Mouse (Mus musculus): ENCODE measurements around the gene Cdkal1. TPM values are rescaled to one million over a fixed set of nuclear protein-coding genes. Genes with fewer than 3 reads are reported as not detected.

Gene Cdkal1
- polyA plus RNA-seq, 1 experiment from 2014 or later: 25.9 TPM

DNA sequence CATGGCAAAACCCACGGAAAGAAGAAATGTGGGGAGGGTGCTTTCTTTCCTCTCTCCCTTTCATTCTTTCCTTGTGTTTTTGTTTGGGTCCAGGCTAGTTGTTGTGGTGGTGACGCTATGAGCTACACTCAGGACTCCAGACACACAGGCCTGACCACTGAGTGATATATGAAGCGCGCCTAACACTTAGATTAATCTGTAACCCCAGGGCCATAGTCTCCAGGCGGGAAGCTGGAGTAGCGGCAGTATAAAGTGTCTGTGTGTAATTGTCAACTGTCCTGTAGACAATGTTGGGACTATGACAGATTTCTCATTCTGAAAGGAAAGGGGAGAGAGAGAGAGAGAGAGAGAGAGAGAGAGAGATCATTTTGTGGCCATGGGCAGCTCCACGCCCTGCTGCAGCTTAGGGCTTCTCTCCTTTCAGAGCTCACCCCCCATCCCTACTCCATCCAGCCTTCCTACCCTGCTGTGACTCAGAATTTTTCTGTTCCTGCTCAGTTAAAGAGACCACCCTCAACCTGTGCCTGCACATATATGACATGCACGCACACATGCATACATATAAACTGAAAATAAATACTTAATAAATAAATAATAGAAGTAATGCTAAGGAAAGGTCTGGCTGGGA lies 79.8 kb downstream of the Cdkal1 start:
- peaks cover 18% of the 10 kb centered on the region for H3K4me1 ChIP-seq
- no peak overlapping the region for H3K4me3 ChIP-seq
- WGBS: 80% methylated on average over 8 of the region's 8 CpGs
- no peaks in the 10 kb centered on the region for H3K27me3 ChIP-seq (ENCODE audit: insufficient read depth, poor library complexity, severe bottlenecking)
- no peaks in the 10 kb centered on the region for H3K36me3 ChIP-seq
- H3K27ac ChIP-seq: no peak overlapping the region
- no peaks in the 10 kb centered on the region for H3K9me3 ChIP-seq
- DNase-seq (ENCODE audit: low spot score): no peak

GRCm38 (mm10) chr13:29773563-29773962 lies 81.9 kb downstream of the Cdkal1 start:
- H3K27me3 ChIP-seq (ENCODE audit: insufficient read depth, poor library complexity, severe bottlenecking): no peaks in the 10 kb centered on the region
- H3K9me3 ChIP-seq: no peaks in the 10 kb centered on the region
- WGBS: 5% methylated on average over 6 of the region's 6 CpGs
- peak; percentile 77 for DNase-seq (ENCODE audit: low spot score)
- H3K4me3 ChIP-seq: no peak overlapping the region
- H3K36me3 ChIP-seq: no peaks in the 10 kb centered on the region
- peaks cover 16% of the 10 kb centered on the region for H3K4me1 ChIP-seq
- peak overlapping the region; percentile 68 for H3K27ac ChIP-seq

DNA sequence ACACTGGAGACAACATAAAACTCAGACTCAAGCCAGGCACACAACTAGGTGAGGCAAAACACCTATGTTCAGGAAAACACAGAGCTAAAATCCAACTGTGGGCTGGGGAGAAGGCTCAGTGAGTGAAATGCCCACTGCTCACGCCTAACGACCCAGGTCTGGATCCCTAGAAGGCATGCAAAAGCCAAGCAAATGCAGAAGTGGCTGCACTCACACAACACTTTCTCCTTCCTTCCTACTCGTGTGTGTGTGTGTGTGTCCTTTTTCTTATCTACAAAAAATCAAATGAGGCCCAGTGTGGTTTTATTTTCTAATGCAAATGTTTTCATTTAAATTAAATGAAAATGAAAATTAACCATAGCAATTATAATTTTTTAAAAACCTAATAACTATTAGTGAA lies 82.5 kb downstream of the Cdkal1 start:
- no peaks in the 10 kb centered on the region for H3K9me3 ChIP-seq
- DNase-seq (ENCODE audit: low spot score): no peak
- peaks cover 16% of the 10 kb centered on the region for H3K4me1 ChIP-seq
- H3K4me3 ChIP-seq: no peak overlapping the region
- no peak overlapping the region for H3K27ac ChIP-seq
- 65% methylated on average over 3 of the region's 3 CpGs for WGBS
- no peaks in the 10 kb centered on the region for H3K27me3 ChIP-seq (ENCODE audit: insufficient read depth, poor library complexity, severe bottlenecking)
- no peaks in the 10 kb centered on the region for H3K36me3 ChIP-seq

DNA sequence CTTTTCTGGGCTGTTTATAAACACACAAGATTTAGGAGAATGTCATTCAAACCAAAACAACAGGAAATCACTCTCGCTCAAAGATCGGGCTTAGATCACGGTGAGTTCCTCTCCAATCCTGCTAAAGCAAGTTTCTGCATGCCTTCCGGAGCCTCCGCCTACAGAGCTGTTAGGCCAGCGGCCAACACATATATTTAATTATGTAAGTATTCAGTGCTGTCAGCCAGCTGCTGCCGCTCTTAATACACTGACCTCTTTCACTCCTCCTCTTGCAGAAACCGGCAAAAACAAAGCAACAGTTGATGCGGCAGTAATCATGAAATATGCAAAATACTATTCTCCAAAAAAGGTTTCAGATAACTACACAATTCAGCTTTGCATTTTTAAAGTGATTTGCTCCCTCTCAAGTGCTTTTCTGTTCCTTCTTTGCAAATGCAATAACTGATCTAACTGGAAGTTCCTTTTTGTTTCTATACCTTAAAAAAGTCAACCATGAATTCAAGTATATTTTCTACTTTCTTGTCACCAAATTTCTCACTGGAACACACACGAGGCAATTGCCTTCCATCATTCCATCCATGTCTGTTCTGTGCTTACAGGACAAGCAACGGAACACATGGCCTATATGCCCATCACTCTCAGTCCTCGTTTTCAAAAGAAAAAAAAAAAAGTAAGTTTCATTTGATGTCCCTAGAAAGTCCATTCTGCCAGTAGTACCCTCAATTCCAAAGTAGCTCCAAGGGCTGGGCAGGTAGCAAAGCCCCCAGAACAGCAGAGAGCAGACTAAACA lies 85.6 kb downstream of the Cdkal1 start:
- 0 out of 2 replicates have a peak overlapping the region, but pooled peaks have one; percentile 42 for H3K27ac ChIP-seq
- no peak for DNase-seq (ENCODE audit: low spot score)
- H3K9me3 ChIP-seq: no peaks in the 10 kb centered on the region
- no peak overlapping the region for H3K4me3 ChIP-seq
- 68% methylated on average over 12 of the region's 12 CpGs for WGBS
- no peaks in the 10 kb centered on the region for H3K36me3 ChIP-seq
- H3K27me3 ChIP-seq (ENCODE audit: insufficient read depth, poor library complexity, severe bottlenecking): no peaks in the 10 kb centered on the region
- peaks cover 27% of the 10 kb centered on the region for H3K4me1 ChIP-seq

DNA sequence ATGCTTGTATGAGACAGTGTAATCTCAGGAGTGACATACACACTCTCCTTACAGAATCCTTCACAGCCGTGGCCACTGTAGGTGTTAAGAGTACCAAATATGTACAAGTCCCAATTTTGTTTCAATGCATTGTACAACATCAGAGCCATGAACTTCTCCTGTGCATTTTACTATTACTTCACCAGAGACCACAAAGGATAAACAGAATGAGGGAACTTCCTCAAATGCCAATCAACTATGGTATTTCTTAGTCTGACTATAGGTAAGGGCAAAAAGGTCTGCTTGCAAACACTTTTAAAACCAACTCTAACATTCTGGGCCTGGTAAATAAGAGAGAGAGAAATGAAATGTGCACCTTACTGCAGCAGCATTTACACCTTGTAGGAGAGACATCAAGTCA lies 87.4 kb downstream of the Cdkal1 start:
- Histone ChIP-seq H3K4me3 (no peak overlapping the region), H3K27ac (0 out of 2 replicates have a peak overlapping the region, but pooled peaks have one; percentile 43), H3K4me1 (peaks cover 16% of the 10 kb centered on the region; the same call in 1 of the 2 replicates), H3K27me3 (ENCODE audit: insufficient read depth, poor library complexity, severe bottlenecking) (no peaks in the 10 kb centered on the region), H3K36me3 (no peaks in the 10 kb centered on the region), H3K9me3 (no peaks in the 10 kb centered on the region)
- 76% methylated on average over 1 of the region's 1 CpGs for WGBS
- DNase-seq (ENCODE audit: low spot score): no peak

DNA sequence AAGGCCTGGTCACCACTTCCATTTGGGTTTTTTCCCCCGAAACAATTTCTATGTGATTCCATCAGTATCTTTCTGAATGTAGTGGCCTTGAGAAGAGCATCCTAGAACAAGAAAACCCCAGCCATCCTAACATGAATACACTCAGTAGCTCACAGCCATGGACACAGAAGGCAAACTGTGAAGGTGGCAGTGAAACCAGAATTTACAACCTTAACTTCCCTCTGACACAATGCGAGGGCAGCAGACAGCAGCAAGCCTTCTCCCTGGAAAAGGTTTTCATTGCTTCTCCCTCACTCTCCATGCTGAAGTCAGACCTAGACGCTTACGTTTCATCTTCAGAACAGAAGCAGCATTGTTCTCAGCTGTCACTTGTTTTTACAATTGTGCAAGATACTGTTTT lies 87.9 kb downstream of the Cdkal1 start:
- 74% methylated on average over 4 of the region's 4 CpGs for WGBS
- Histone ChIP-seq H3K9me3 (no peaks in the 10 kb centered on the region), H3K4me3 (no peak overlapping the region), H3K27me3 (ENCODE audit: insufficient read depth, poor library complexity, severe bottlenecking) (no peaks in the 10 kb centered on the region), H3K36me3 (no peaks in the 10 kb centered on the region), H3K4me1 (peaks cover 13% of the 10 kb centered on the region; the same call in 1 of the 2 replicates), H3K27ac (0 out of 2 replicates have a peak overlapping the region, but pooled peaks have one; percentile 43)
- no peak for DNase-seq (ENCODE audit: low spot score)

- Histone ChIP-seq H3K36me3 (no peaks in the 10 kb centered on the region), H3K27ac (no peak overlapping the region), H3K4me1 (peaks cover 13% of the 10 kb centered on the region; the same call in 1 of the 2 replicates), H3K27me3 (ENCODE audit: insufficient read depth, poor library complexity, severe bottlenecking) (no peaks in the 10 kb centered on the region), H3K9me3 (no peaks in the 10 kb centered on the region), H3K4me3 (no peak overlapping the region)
- no peak for DNase-seq (ENCODE audit: low spot score)
- WGBS: 77% methylated on average over 8 of the region's 8 CpGs
Measured at GRCm38 (mm10) chr13:29766377-29766776, 89.1 kb downstream of the Cdkal1 start.

DNA sequence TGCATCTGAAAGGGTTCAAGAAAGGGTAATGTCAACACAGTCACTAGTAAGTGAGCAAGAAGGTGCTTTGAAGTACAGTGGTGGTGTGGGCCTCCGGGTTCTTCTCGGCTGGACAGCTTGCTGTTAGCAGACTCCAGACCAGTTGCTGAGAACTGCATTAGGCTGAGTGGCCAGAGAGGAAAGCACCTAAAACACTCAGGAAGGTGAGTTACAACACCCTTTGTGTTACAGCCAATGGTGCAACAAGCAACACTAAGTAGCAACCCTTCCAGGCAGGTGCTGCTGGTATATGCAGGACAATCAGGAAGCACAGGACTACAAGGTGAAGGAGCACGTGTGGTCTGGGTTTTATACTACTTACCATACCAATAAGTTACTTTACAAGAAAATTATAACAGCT lies 90.2 kb downstream of the Cdkal1 start:
- Histone ChIP-seq H3K4me1 (peaks cover 13% of the 10 kb centered on the region; the same call in 1 of the 2 replicates), H3K9me3 (no peaks in the 10 kb centered on the region), H3K27ac (peak overlapping the region; percentile 3; the same call in 1 of the 2 replicates), H3K36me3 (no peaks in the 10 kb centered on the region), H3K27me3 (ENCODE audit: insufficient read depth, poor library complexity, severe bottlenecking) (no peaks in the 10 kb centered on the region), H3K4me3 (no peak overlapping the region)
- WGBS: 65% methylated on average over 3 of the region's 3 CpGs
- DNase-seq (ENCODE audit: low spot score): no peak

DNA sequence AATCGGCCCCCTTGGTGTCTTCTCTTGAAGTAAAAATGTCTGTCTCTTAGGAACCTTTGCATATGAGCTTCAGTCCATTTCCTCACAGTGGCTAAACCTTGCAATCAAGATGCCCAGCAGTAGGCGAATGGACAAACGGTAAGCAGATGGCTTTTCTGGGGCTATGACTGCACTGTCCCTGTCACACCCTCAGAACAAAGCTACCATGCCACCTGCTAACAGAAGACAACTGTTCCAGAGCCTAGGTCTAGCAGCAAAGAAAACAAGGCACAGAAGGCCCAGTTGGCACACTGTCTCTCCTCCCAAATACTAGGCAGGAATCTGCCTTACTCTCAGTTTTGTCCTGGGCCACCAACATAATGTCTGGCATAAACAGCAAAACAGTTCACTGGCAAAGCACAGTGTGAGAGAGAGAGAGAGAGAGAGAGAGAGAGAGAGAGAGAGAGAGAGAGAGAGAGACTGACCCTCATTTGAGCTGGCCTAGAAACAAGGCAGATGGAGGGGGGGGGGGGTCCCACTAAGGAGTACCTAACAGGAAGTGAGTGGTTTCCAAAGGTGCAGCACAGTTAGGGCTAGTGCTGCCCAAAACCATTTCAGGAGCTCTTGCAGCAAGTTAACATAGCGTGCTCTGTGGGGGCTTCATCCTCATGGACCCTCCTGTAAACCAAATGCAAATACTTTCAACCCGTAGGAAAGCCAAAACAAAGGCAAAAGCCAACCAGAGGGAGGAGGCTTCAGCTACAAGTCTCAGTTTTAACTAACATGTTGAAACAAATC lies 95.6 kb downstream of the Cdkal1 start:
- H3K36me3 ChIP-seq: no peaks in the 10 kb centered on the region
- no peaks in the 10 kb centered on the region for H3K9me3 ChIP-seq
- H3K4me3 ChIP-seq: no peak overlapping the region
- 76% methylated on average over 5 of the region's 5 CpGs for WGBS
- DNase-seq (ENCODE audit: low spot score): no peak
- H3K27ac ChIP-seq: peak overlapping the region; percentile 29; the same call in 1 of the 2 replicates
- no peaks in the 10 kb centered on the region for H3K27me3 ChIP-seq (ENCODE audit: insufficient read depth, poor library complexity, severe bottlenecking)
- peaks cover 17% of the 10 kb centered on the region; the same call in 1 of the 2 replicates for H3K4me1 ChIP-seq

DNA sequence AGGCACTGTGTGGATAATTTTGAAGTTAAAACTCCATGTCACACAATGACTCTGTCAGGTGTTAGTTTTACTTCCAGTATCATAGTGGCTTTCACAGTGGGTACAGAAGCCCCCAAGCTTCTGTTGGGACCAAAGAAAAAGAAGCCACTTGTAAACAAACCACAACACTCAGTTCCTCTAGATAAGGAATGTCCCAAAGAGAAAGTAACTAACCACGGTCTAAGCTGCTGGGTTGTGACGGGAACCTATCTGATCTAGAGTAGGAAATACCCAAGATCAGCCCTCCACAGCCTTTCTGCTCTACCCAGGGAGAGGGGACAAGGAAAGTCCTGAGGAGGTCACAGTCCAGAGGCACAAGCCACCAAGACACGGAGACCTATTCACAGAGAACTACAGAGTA lies 99.4 kb downstream of the Cdkal1 start:
- Histone ChIP-seq H3K27me3 (ENCODE audit: insufficient read depth, poor library complexity, severe bottlenecking) (no peaks in the 10 kb centered on the region), H3K9me3 (no peaks in the 10 kb centered on the region), H3K4me1 (peaks cover 17% of the 10 kb centered on the region; the same call in 1 of the 2 replicates), H3K27ac (peak overlapping the region; percentile 47; the same call in 1 of the 2 replicates), H3K4me3 (no peak overlapping the region), H3K36me3 (no peaks in the 10 kb centered on the region)
- no peak for DNase-seq (ENCODE audit: low spot score)
- WGBS: 35% methylated on average over 3 of the region's 3 CpGs

DNA sequence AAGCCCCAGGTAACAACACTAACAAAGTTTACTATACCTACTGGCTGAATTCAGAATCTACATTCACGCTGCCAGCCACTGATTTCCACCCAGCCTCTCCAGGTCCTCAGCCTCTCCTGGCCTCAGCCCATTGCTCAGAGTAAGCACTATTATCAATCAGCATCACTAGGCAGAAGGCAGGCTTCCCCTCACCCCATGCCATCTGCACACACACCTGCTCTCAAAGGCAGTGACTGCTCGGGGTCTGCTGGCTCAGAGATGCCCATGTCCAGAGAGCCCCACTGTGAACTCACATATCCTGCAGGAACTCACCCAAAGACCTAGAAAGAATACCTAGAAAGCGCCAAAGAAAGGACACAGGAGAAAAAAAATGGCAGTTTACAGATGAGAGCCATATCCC lies 102.2 kb downstream of the Cdkal1 start:
- WGBS: 86% methylated on average over 3 of the region's 3 CpGs
- Histone ChIP-seq H3K27me3 (ENCODE audit: insufficient read depth, poor library complexity, severe bottlenecking) (no peaks in the 10 kb centered on the region), H3K9me3 (no peaks in the 10 kb centered on the region), H3K4me3 (no peak overlapping the region), H3K4me1 (peaks cover 9% of the 10 kb centered on the region; the same call in 1 of the 2 replicates), H3K36me3 (no peaks in the 10 kb centered on the region), H3K27ac (no peak overlapping the region)
- no peak for DNase-seq (ENCODE audit: low spot score)

- Histone ChIP-seq H3K4me3 (no peak overlapping the region), H3K27ac (no peak overlapping the region), H3K27me3 (ENCODE audit: insufficient read depth, poor library complexity, severe bottlenecking) (no peaks in the 10 kb centered on the region), H3K36me3 (no peaks in the 10 kb centered on the region), H3K9me3 (no peaks in the 10 kb centered on the region), H3K4me1 (peaks cover 11% of the 10 kb centered on the region; the same call in 1 of the 2 replicates)
- no peak for DNase-seq (ENCODE audit: low spot score)
- 95% methylated on average over 6 of the region's 6 CpGs for WGBS
Measured at GRCm38 (mm10) chr13:29752061-29752460, 103.4 kb downstream of the Cdkal1 start.
